Mouse (Mus musculus): ENCODE results near the gene Tm4sf20. TPM values are rescaled to one million over a fixed set of nuclear protein-coding genes. Genes with fewer than 3 reads are reported as not detected.

Gene Tm4sf20
- not detected in 2 replicates for polyA plus RNA-seq (2012; rRNA removed)

GRCm38 (mm10) chr1:82768269-82768668 is at the start of gene Tm4sf20:
Tm4sf20 (minus strand) TSS chr1:82768461.

GRCm38 (mm10) chr1:82771022-82771586 is 2.8 kb upstream of the Tm4sf20 start, which contains the start of gene Gm47791:
Gm47791 (minus strand) TSS chr1:82771243.

GRCm38 (mm10) chr1:82724339-82725025 is 43.8 kb downstream of the Tm4sf20 start, which contains the start of gene Mff:
Mff (plus strand) TSS chr1:82724890.

Other genes with a start within 250 kb of the Tm4sf20 start
- gene Col4a4, start 181.6 kb downstream of the Tm4sf20 start, polyA plus RNA-seq (2012; rRNA removed) = 6.9 and 7.6 TPM in 2 replicates
- gene Col4a3, start 181.5 kb downstream of the Tm4sf20 start, polyA plus RNA-seq (2012; rRNA removed) = 3.9 and 5.0 TPM in 2 replicates
- 47.3 and 110 TPM in 2 replicates for gene Mff, start 43.6 kb downstream of the Tm4sf20 start, polyA plus RNA-seq (2012; rRNA removed)
- gene Gm47791, start 2.8 kb upstream of the Tm4sf20 start, polyA plus RNA-seq (2012; rRNA removed) = not detected in 2 replicates
- 37.9 and 54.4 TPM in 2 replicates for gene Agfg1, start 71.0 kb upstream of the Tm4sf20 start, polyA plus RNA-seq (2012; rRNA removed)
- 0.82 and 1.5 TPM in 2 replicates for gene A030005L19Rik, start 144.9 kb upstream of the Tm4sf20 start, polyA plus RNA-seq (2012; rRNA removed)
- not detected in 2 replicates for gene A030014E15Rik, start 156.5 kb upstream of the Tm4sf20 start, polyA plus RNA-seq (2012; rRNA removed)
- not detected in 2 replicates for gene Gm6217, start 162.9 kb upstream of the Tm4sf20 start, polyA plus RNA-seq (2012; rRNA removed)
- not detected in 2 replicates for gene A030003K21Rik, start 174.9 kb upstream of the Tm4sf20 start, polyA plus RNA-seq (2012; rRNA removed)
- gene Gm7544, start 187.6 kb upstream of the Tm4sf20 start, polyA plus RNA-seq (2012; rRNA removed) = not detected in 2 replicates
- gene Gm47955, start 191.8 kb upstream of the Tm4sf20 start, polyA plus RNA-seq (2012; rRNA removed) = not detected in 2 replicates
- gene Gm47959, start 232.1 kb upstream of the Tm4sf20 start, polyA plus RNA-seq (2012; rRNA removed) = not detected in 2 replicates

All from ovary, adult 2 months (tissue).